Mouse (Mus musculus) bone marrow macrophage, adult 2 months (primary cell): ENCODE results near the gene Rbm26.

ENCODE experiments used
- CTCF ChIP-seq: IDR thresholded peaks from 2 replicates; pipeline ENCODE4 v1.5.1; 2012; ENCODE audit warnings: low read depth, mild to moderate bottlenecking, low read length, moderate library complexity
- POLR2A ChIP-seq: IDR thresholded peaks from 2 replicates; pipeline ENCODE4 v1.6.1; 2012; ENCODE audit warnings: mild to moderate bottlenecking, low read depth, low read length, borderline replicate concordance

- TF ChIP-seq POLR2A (no peak), CTCF (no peak)
Measured at GRCm38 (mm10) chr14:105161334-105161733, 15.8 kb downstream of the Rbm26 start.
